In genomic region chr3:138815127-138815837, GRCm38 (mm10) we compare ENCODE assay signal across 8 mouse cellular contexts.
DNase-seq lines count a peak whose midpoint lies in the region; ATAC-seq lines count a peak whose summit lies in the region.

No protein-coding gene starts in this region.

- ATAC-seq in cerebellum, adult (ENCODE audit: insufficient number of reproducible peaks, low FRiP score, low TSS enrichment): peak; percentile 54
- peak; percentile 56 for ATAC-seq in CD4-positive, CD25-positive, alpha-beta regulatory T cell, adult 4 months
- ATAC-seq in common myeloid progenitor, adult 5-6 weeks (replicated peaks; ENCODE audit: low read depth, poor library complexity, severe bottlenecking): peak; percentile 50
- peak; percentile 29 to 33; a peak in 2 of 4 replicates for ATAC-seq in hematopoietic stem cell, adult 5-6 weeks (replicated peaks in 1 of 2; ENCODE audit: insufficient read depth in 1 of 2, low FRiP score in 2 of 2, low TSS enrichment in 1 of 2, low read depth in 1 of 2, poor library complexity in 2 of 2, severe bottlenecking in 2 of 2)
- ATAC-seq in inflammation-experienced regulatory T-cells, adult 6 months: no peak

- DNase-seq in cerebellum, postnatal 4 days (ENCODE audit: low spot score in 2 of 2): no peak
- DNase-seq in yolk sac, embryonic 10.5 days (ENCODE audit: low spot score): no peak
- no peak for DNase-seq in embryo, embryonic 10 days (ENCODE audit: low spot score)
